Mouse (Mus musculus): ENCODE results near the gene Lrrc15.

- TF ChIP-seq CTCF (IDR thresholded peaks at IDR 0.05; ENCODE audit: control insufficient read depth, insufficient read depth, insufficient replicate concordance, low read depth, low read length) (no peak), POLR2A (IDR thresholded peaks at IDR 0.05; ENCODE audit: control insufficient read depth, low read depth, low read length) (no peak)
Measured at GRCm38 (mm10) chr16:30262157-30262556, 20.9 kb downstream of the Lrrc15 start.

Data from testis, adult 2 months (tissue).